Mouse (Mus musculus) large intestine, adult 2 months (tissue): ENCODE measurements around the gene Tmem259. TPM values are rescaled to one million over a fixed set of nuclear protein-coding genes. Genes with fewer than 3 reads are reported as not detected.

ENCODE experiments used
- DNase-seq: peaks from one replicate; pipeline ENCODE4 v3.0.0-alpha.2; 2012; ENCODE audit warnings: low read depth, low spot score
- WGBS: fragments of 180-500 bp; shearing (Covaris S2); methylation state at CpG from one replicate; pipeline ENCODE4 v1.1.7; 2018; 5-methylcytosine and 5-hydroxymethylcytosine counted together
- polyA plus RNA-seq: library from polyadenylated mRNA; depleted of rRNA; stranded (reverse); fragments of >200 nt; gene quantifications from 2 replicates; pipeline ENCODE4 v1.2.3, GENCODE M21; 2012; rRNA removed

Tmem259 gene
- polyA plus RNA-seq, 1 experiment = 194 TPM

GRCm38 (mm10) chr10:79927324-79928029, 56.7 kb downstream of the Tmem259 start:
- under 1% methylated on average over 54 of the region's 54 CpGs for WGBS
- no peak for DNase-seq

- WGBS = under 1% methylated on average over 63 of the region's 63 CpGs
- no peak for DNase-seq
Measured at GRCm38 (mm10) chr10:79926491-79927323, 57.4 kb downstream of the Tmem259 start, which contains the start of gene Arid3a. Gene Arid3a, plus strand, starts transcription at chr10:79927043.

GRCm38 (mm10) chr10:79925785-79926490, 58.2 kb downstream of the Tmem259 start:
- 4% methylated on average over 15 of the region's 15 CpGs for WGBS
- DNase-seq = no peak

- WGBS = 12% methylated on average over 29 of the region's 29 CpGs
- no peak for DNase-seq
Measured at GRCm38 (mm10) chr10:79924998-79925784, 58.9 kb downstream of the Tmem259 start.

Other genes with a start within 250 kb of the Tmem259 start
- gene Polrmt, start 237.7 kb downstream of the Tmem259 start, polyA plus RNA-seq = 57.5 and 63.7 TPM in 2 replicates
- not detected in 2 replicates for gene Fgf22, start 229.3 kb downstream of the Tmem259 start, polyA plus RNA-seq
- 119 and 129 TPM in 2 replicates for gene Rnf126, start 217.4 kb downstream of the Tmem259 start, polyA plus RNA-seq
- 12.9 and 13.6 TPM in 2 replicates for gene Fstl3, start 207.1 kb downstream of the Tmem259 start, polyA plus RNA-seq
- gene Prss57, start 193.4 kb downstream of the Tmem259 start, polyA plus RNA-seq = 0.29 and 0.48 TPM in 2 replicates
- gene Palm, start 190.8 kb downstream of the Tmem259 start, polyA plus RNA-seq = 15.4 and 17.6 TPM in 2 replicates
- gene Misp, start 163.3 kb downstream of the Tmem259 start, polyA plus RNA-seq = 299 and 402 TPM in 2 replicates
- 255 and 340 TPM in 2 replicates for gene Ptbp1, start 129.9 kb downstream of the Tmem259 start, polyA plus RNA-seq
- 1.6 and 1.8 TPM in 2 replicates for gene Prtn3, start 109.9 kb downstream of the Tmem259 start, polyA plus RNA-seq
- gene Plppr3, start 109.7 kb downstream of the Tmem259 start, polyA plus RNA-seq = 3.4 and 4.6 TPM in 2 replicates
- gene Elane, start 98.1 kb downstream of the Tmem259 start, polyA plus RNA-seq = not detected in 2 replicates
- 166 and 209 TPM in 2 replicates for gene Cfd, start 93.5 kb downstream of the Tmem259 start, polyA plus RNA-seq
- gene Med16, start 75.4 kb downstream of the Tmem259 start, polyA plus RNA-seq = 28.6 and 36.5 TPM in 2 replicates
- not detected in 2 replicates for gene Gm26602, start 73.5 kb downstream of the Tmem259 start, polyA plus RNA-seq
- gene Kiss1r, start 67.4 kb downstream of the Tmem259 start, polyA plus RNA-seq = 1.9 and 3.0 TPM in 2 replicates
- gene R3hdm4, start 63.1 kb downstream of the Tmem259 start, polyA plus RNA-seq = 92.4 and 94.6 TPM in 2 replicates
- 3.6 and 9.1 TPM in 2 replicates for gene Arid3a, start 57.3 kb downstream of the Tmem259 start, polyA plus RNA-seq
- 29.6 and 40.8 TPM in 2 replicates for gene Wdr18, start 24.2 kb downstream of the Tmem259 start, polyA plus RNA-seq
- gene Grin3b, start 13.6 kb downstream of the Tmem259 start, polyA plus RNA-seq = not detected in 2 replicates
- gene Cnn2, start 4.3 kb upstream of the Tmem259 start, polyA plus RNA-seq = 49.1 and 56.1 TPM in 2 replicates
- gene Abca7, start 12.2 kb upstream of the Tmem259 start, polyA plus RNA-seq = 17.3 and 24.5 TPM in 2 replicates
- 33.5 and 42.4 TPM in 2 replicates for gene Arhgap45, start 32.3 kb upstream of the Tmem259 start, polyA plus RNA-seq
- 146 and 172 TPM in 2 replicates for gene Polr2e, start 55.5 kb upstream of the Tmem259 start, polyA plus RNA-seq
- gene Gpx4, start 62.8 kb upstream of the Tmem259 start, polyA plus RNA-seq = 282 and 473 TPM in 2 replicates
- gene Sbno2, start 121.2 kb upstream of the Tmem259 start, polyA plus RNA-seq = 67.2 and 91.7 TPM in 2 replicates
- 112 and 115 TPM in 2 replicates for gene Stk11, start 131.5 kb upstream of the Tmem259 start, polyA plus RNA-seq
- gene Atp5d, start 154.3 kb upstream of the Tmem259 start, polyA plus RNA-seq = 1,215 and 1,440 TPM in 2 replicates
- gene Cbarp, start 156.5 kb upstream of the Tmem259 start, polyA plus RNA-seq = 5.0 TPM in 2 replicates
- 62.7 and 89.3 TPM in 2 replicates for gene Midn, start 163.9 kb upstream of the Tmem259 start, polyA plus RNA-seq
- gene Cirbp, start 181.7 kb upstream of the Tmem259 start, polyA plus RNA-seq = 52.6 and 63.1 TPM in 2 replicates
- gene 1600002K03Rik, start 188.6 kb upstream of the Tmem259 start, polyA plus RNA-seq = 15.9 and 18.2 TPM in 2 replicates
- gene Efna2, start 195.2 kb upstream of the Tmem259 start, polyA plus RNA-seq = 0.95 and 1.1 TPM in 2 replicates
- 24.7 and 28.6 TPM in 2 replicates for gene Mum1, start 242.1 kb upstream of the Tmem259 start, polyA plus RNA-seq